Mouse (Mus musculus) limb, embryonic 12.5 days (tissue): Measurements from ENCODE around the gene Ppard. TPM values are rescaled to one million over a fixed set of nuclear protein-coding genes. Genes with fewer than 3 reads are reported as not detected.
A peak's percentile ranks its signal among the peaks of the same experiment; 100 is the strongest.

Experiments used
- ATAC-seq: fragments of 200-750 bp; cut with Nextera tagmentation; 2 replicates; pipeline ENCODE4 v1.8.0; 2017; ENCODE audit warnings: low read depth, moderate TSS enrichment; ENCODE audit not compliant: insufficient number of reproducible peaks, insufficient read depth, low FRiP score, low TSS enrichment
- H3K27ac ChIP-seq: fragments of 300-500 bp; sonication (generic); 2 replicates; pipeline ENCODE4 v1.5.1; 2016; ENCODE audit warnings: mild to moderate bottlenecking, moderate library complexity
- H3K27me3 ChIP-seq: fragments of 300-500 bp; sonication (generic); 2 replicates; pipeline ENCODE4 v1.6.1; 2016; ENCODE audit warnings: mild to moderate bottlenecking, moderate library complexity
- H3K36me3 ChIP-seq: fragments of 300-500 bp; sonication (generic); 2 replicates; pipeline ENCODE4 v1.6.1; 2016; ENCODE audit warnings: mild to moderate bottlenecking, moderate library complexity
- H3K4me1 ChIP-seq: fragments of 300-500 bp; sonication (generic); replicated peaks from 2 replicates; pipeline ENCODE4 v1.6.1; 2016
- H3K4me2 ChIP-seq: fragments of 300-500 bp; sonication (generic); 2 replicates; pipeline ENCODE4 v1.6.1; 2016; ENCODE audit warnings: mild to moderate bottlenecking, moderate library complexity
- H3K4me3 ChIP-seq: fragments of 300-500 bp; sonication (generic); replicated peaks from 2 replicates; pipeline ENCODE4 v1.5.1; 2016; ENCODE audit warnings: mild to moderate bottlenecking
- H3K9ac ChIP-seq: fragments of 300-500 bp; sonication (generic); replicated peaks from 2 replicates; pipeline ENCODE4 v1.6.1; 2016; ENCODE audit warnings: mild to moderate bottlenecking, moderate library complexity
- H3K9me3 ChIP-seq: fragments of 300-500 bp; sonication (generic); 2 replicates; pipeline ENCODE4 v1.6.1; 2016; ENCODE audit warnings: mild to moderate bottlenecking, moderate library complexity
- WGBS: fragments of 180-500 bp; shearing (Covaris S2); methylation state at CpG from one replicate; pipeline ENCODE4 v1.1.7; 2016; 5-methylcytosine and 5-hydroxymethylcytosine counted together
- polyA plus RNA-seq: library from polyadenylated mRNA; unstranded; fragments of >200 nt; fragmentation: Nextera tagmentation; extraction: Ambion mirVana; gene quantifications from 2 replicates; pipeline ENCODE4 v1.2.1, GENCODE M21; 2016

The Ppard gene
- polyA plus RNA-seq, 1 experiment from 2014 or later: 3.2 TPM

GRCm38 (mm10) chr17:28344050-28344607 is 111.6 kb downstream of the Ppard start:
- Histone ChIP-seq H3K4me2 (peak overlapping the region; percentile 56), H3K9ac (peak overlapping the region; percentile 44), H3K9me3 (no peaks in the 10 kb centered on the region), H3K27ac (peak overlapping the region; percentile 91; the same call in 1 of the 2 replicates), H3K27me3 (no peaks in the 10 kb centered on the region), H3K4me1 (peaks cover 85% of the 10 kb centered on the region), H3K4me3 (no peak overlapping the region), H3K36me3 (peaks cover 26% of the 10 kb centered on the region)
- ATAC-seq: no peak
- 17% methylated on average over 4 of the region's 4 CpGs for WGBS

DNA sequence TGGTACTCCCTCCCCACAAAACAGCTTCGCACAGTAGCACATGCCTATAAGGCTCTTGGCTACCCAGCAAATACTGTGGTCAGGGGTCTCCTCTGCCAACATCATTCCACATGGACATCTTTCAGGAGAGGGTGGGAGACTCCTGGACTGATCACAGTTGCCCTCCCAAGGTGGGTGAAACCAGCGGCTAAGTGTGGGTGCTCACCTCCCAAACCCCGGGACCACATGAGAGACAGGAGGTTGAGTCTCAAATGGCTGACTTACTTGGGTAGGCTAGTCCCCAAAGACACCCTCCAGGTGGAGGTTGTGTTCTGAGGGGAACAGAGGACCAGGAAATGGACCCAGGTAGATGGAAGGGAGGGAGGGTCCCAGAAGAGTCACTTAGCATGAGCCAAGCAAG is 112.2 kb downstream of the Ppard start:
- H3K4me3 ChIP-seq: peak overlapping the region; percentile 24; the same call in 1 of the 2 replicates
- H3K9ac ChIP-seq: peak overlapping the region; percentile 44
- peaks cover 89% of the 10 kb centered on the region for H3K4me1 ChIP-seq
- H3K27me3 ChIP-seq: no peaks in the 10 kb centered on the region
- H3K36me3 ChIP-seq: peaks cover 21% of the 10 kb centered on the region
- H3K4me2 ChIP-seq: peak overlapping the region; percentile 56
- 44% methylated on average over 3 of the region's 3 CpGs for WGBS
- H3K9me3 ChIP-seq: no peaks in the 10 kb centered on the region
- peak overlapping the region; percentile 91 for H3K27ac ChIP-seq
- ATAC-seq: no peak

DNA sequence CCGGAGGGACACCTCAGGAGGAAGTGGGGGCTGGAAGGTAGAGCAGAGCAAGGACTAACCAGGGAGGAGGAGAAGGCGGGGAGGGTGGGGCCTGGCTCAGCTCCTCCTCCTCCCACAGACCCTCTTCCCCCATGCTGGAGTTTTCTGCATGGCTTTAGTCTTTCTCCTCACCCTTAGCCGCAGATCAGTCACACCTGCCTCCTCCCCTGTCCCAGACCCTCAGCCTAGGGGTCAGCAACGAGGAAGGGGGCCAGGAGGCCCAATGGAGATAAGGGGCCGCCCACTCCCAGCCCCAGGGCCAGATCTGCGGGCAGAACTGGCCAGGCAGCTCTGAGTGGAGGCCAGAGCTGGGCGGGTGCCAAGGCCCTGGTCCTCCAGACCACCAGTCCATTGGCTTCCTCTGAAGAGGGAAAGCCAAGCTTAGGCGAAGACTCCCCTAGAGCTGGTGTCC is 112.8 kb downstream of the Ppard start:
- Histone ChIP-seq H3K9ac (peak overlapping the region; percentile 44), H3K27ac (peak overlapping the region; percentile 91), H3K4me1 (peaks cover 89% of the 10 kb centered on the region), H3K9me3 (no peaks in the 10 kb centered on the region), H3K36me3 (peaks cover 15% of the 10 kb centered on the region), H3K4me2 (peak overlapping the region; percentile 56), H3K4me3 (peak overlapping the region; percentile 24), H3K27me3 (no peaks in the 10 kb centered on the region)
- 4% methylated on average over 8 of the region's 8 CpGs for WGBS
- ATAC-seq: no peak

DNA sequence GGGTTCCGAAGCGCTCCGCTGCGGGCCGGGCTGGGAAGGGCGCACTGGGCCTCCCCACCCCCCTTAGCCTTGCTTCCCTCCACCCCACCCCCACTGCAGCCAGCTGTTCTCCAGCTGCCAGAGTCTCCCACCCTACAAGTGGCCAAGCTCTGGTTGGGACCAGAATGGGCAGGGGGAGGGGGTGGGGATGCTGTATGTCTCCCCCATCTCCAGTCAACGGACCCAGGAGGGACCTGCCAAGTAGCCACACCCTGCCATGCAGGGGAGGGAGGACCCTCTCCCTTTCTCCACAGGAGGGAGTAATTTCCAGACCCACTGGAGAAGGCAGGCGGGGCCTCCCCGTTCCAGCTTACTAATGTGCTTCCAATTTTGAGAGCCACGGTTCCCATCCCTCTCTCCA is 113.4 kb downstream of the Ppard start:
- peak overlapping the region; percentile 91 for H3K27ac ChIP-seq
- H3K9me3 ChIP-seq: no peaks in the 10 kb centered on the region
- no peaks in the 10 kb centered on the region for H3K27me3 ChIP-seq
- H3K4me3 ChIP-seq: peak overlapping the region; percentile 24
- no peak for ATAC-seq
- peaks cover 83% of the 10 kb centered on the region for H3K4me1 ChIP-seq
- H3K36me3 ChIP-seq: peaks cover 9% of the 10 kb centered on the region
- peak overlapping the region; percentile 56 for H3K4me2 ChIP-seq
- 4% methylated on average over 10 of the region's 10 CpGs for WGBS
- peak overlapping the region; percentile 44 for H3K9ac ChIP-seq

GRCm38 (mm10) chr17:28347327-28347726 is 114.8 kb downstream of the Ppard start:
- Histone ChIP-seq H3K4me2 (no peak overlapping the region), H3K9ac (no peak overlapping the region), H3K4me1 (peaks cover 82% of the 10 kb centered on the region), H3K27me3 (no peaks in the 10 kb centered on the region; the same call in 1 of the 2 replicates), H3K4me3 (no peak overlapping the region), H3K9me3 (no peaks in the 10 kb centered on the region), H3K36me3 (peaks cover 5% of the 10 kb centered on the region; the same call in 1 of the 2 replicates), H3K27ac (peak overlapping the region; percentile 23; the same call in 1 of the 2 replicates)
- WGBS: 81% methylated on average over 10 of the region's 10 CpGs
- no peak for ATAC-seq

DNA sequence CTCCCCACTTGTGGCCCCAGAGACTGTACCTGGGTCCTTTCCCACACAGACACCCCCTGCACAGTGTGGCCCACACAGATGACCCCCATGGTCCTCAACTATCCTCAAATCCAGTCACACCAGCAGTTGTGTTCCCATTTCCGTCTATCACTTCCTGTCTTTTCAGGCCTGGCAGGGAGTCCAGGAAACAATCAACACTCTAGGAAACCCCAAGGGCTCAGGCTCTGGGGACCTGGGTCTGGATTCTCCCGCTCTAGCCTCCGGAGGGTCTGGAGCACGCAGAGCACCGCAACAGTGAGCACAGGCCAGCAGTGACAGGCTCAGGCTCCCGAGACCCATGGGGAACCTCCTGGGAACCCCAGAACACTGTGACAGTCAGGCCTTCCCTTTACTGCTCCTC is 115.7 kb downstream of the Ppard start:
- peaks cover 75% of the 10 kb centered on the region for H3K4me1 ChIP-seq
- peak overlapping the region; percentile 93 for H3K4me3 ChIP-seq
- peak overlapping the region; percentile 91 for H3K4me2 ChIP-seq
- no peaks in the 10 kb centered on the region for H3K36me3 ChIP-seq
- H3K9ac ChIP-seq: peak overlapping the region; percentile 97
- H3K9me3 ChIP-seq: no peaks in the 10 kb centered on the region
- WGBS: 39% methylated on average over 6 of the region's 6 CpGs
- no peaks in the 10 kb centered on the region; the same call in 1 of the 2 replicates for H3K27me3 ChIP-seq
- ATAC-seq: no peak
- 0 out of 2 replicates have a peak overlapping the region, but pooled peaks have one; percentile 99 for H3K27ac ChIP-seq

DNA sequence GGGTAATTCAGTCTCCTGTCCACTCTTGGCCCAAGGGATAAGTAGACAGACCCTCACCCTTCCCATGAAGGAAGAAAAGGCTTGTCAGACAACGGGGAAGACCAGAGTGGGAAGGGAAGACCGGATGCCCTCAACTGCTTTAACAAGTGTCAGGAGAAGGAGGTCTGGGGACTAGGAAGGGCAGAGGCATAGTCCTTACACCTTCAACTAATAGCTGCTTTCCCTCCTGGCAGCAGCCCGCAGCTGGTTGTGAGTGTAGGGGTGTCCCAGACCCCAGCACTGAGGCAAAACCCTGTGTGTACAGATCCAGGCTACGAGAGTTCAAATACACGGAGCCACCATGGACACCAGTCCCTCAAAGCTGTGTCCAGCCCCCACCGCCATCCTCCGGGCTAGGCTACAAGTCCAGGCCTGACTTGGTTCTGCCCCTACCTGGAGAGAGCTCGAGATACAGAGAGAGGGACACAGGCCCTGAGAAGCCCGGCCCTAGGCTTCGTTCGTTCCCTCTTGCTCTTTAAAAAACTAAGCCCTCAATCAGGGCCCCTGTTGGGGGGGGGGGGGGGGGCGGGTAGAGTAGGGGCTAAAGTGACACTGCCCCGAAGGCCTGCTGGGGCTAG is 116.9 kb downstream of the Ppard start:
- Histone ChIP-seq H3K4me3 (peak overlapping the region; percentile 93), H3K9ac (peak overlapping the region; percentile 97), H3K27me3 (no peaks in the 10 kb centered on the region; the same call in 1 of the 2 replicates), H3K4me2 (peak overlapping the region; percentile 91), H3K9me3 (no peaks in the 10 kb centered on the region), H3K4me1 (peaks cover 63% of the 10 kb centered on the region), H3K36me3 (no peaks in the 10 kb centered on the region), H3K27ac (peak overlapping the region; percentile 99)
- WGBS: 6% methylated on average over 12 of the region's 13 CpGs
- ATAC-seq: no peak

DNA sequence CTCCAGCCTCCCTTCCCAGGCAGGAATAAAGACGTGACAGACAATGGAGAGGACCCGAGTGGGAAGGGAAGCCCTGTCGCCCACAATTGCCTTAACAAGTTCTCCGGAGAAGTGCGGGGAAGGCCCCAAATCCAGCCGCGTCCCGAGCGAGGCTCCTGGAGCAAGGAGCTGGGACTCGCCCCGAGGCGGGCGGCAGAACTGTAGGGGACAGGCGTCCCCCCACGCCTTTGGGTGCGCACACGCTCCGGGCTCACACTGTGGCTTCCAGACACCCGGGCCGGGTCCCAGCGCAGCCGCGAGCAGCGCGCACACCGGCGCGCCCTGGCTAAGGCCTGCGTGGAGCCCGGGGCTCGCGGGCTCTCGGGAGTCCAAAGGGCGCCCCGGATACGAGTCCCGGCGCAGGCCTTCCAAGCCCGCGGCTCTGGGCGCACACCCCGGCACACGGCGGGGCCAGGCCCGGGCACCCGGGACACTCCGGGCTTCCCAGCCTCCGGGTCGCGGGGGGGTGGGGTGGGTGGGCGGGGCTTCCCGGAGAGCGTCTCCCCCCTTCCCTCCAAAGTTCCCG is 117.5 kb downstream of the Ppard start:
- ATAC-seq: peak; percentile 6; the same call in 1 of the 2 replicates
- peak overlapping the region; percentile 97 for H3K9ac ChIP-seq
- peak overlapping the region; percentile 93 for H3K4me3 ChIP-seq
- H3K27me3 ChIP-seq: no peaks in the 10 kb centered on the region; the same call in 1 of the 2 replicates
- H3K4me1 ChIP-seq: peaks cover 57% of the 10 kb centered on the region
- H3K27ac ChIP-seq: peak overlapping the region; percentile 99
- no peaks in the 10 kb centered on the region for H3K9me3 ChIP-seq
- under 1% methylated on average over 51 of the region's 54 CpGs for WGBS
- H3K36me3 ChIP-seq: no peaks in the 10 kb centered on the region
- peak overlapping the region; percentile 91 for H3K4me2 ChIP-seq

GRCm38 (mm10) chr17:28350466-28351352 is 118.2 kb downstream of the Ppard start, which contains the start of gene Tead3:
Gene Tead3, minus strand, starts transcription at chr17:28350817.
- under 1% methylated on average over 67 of the region's 73 CpGs for WGBS
- Histone ChIP-seq H3K36me3 (no peaks in the 10 kb centered on the region), H3K4me3 (peak within 1 kb of the TSS; percentile 93), H3K4me2 (peak within 1 kb of the TSS; percentile 91), H3K9ac (peak within 1 kb of the TSS; percentile 97), H3K9me3 (no peaks in the 10 kb centered on the region), H3K4me1 (peaks cover 50% of the 10 kb centered on the region), H3K27me3 (no peaks in the 10 kb centered on the region; the same call in 1 of the 2 replicates), H3K27ac (peak within 1 kb of the TSS; percentile 99)
- peak; percentile 84 for ATAC-seq
